Mouse (Mus musculus) kidney, adult 2 months (tissue): ENCODE results near the gene Zfp931. TPM values are rescaled to one million over a fixed set of nuclear protein-coding genes. Genes with fewer than 3 reads are reported as not detected.

Source experiments
- DNase-seq: peaks from one replicate; pipeline ENCODE4 v3.0.0; 2021
- H3K27ac ChIP-seq: fragments of 200-500 bp; 2 replicates; pipeline ENCODE4 v1.5.1; 2012; ENCODE audit warnings: low read depth, low read length, control low read depth, inconsistent platforms; ENCODE audit not compliant: insufficient read depth
- H3K27me3 ChIP-seq: fragments of 200-500 bp; replicated peaks from 2 replicates; pipeline ENCODE4 v1.6.1; 2012; ENCODE audit warnings: mild to moderate bottlenecking, moderate library complexity, low read length, inconsistent platforms; ENCODE audit not compliant: control insufficient read depth, insufficient read depth
- H3K36me3 ChIP-seq: fragments of 200-500 bp; 2 replicates; pipeline ENCODE4 v1.6.1; 2012; ENCODE audit warnings: mild to moderate bottlenecking, moderate library complexity, low read length, inconsistent platforms; ENCODE audit not compliant: control insufficient read depth, insufficient read depth
- H3K4me1 ChIP-seq: fragments of 200-500 bp; 2 replicates; pipeline ENCODE4 v1.6.1; 2011; ENCODE audit warnings: low read length; ENCODE audit not compliant: control insufficient read depth, insufficient read depth
- H3K4me3 ChIP-seq: fragments of 200-500 bp; 2 replicates; pipeline ENCODE4 v1.5.1; 2011; ENCODE audit warnings: mild to moderate bottlenecking, low read depth, low read length, control low read depth; ENCODE audit not compliant: insufficient read depth
- CTCF ChIP-seq: fragments of 200-500 bp; conservative IDR thresholded peaks from 2 replicates; pipeline ENCODE4 v1.5.1; 2011; ENCODE audit warnings: low read depth, mild to moderate bottlenecking, control low read depth, low read length, moderate library complexity, mixed read lengths; ENCODE audit not compliant: insufficient read depth, insufficient read length
- POLR2A ChIP-seq: fragments of 200-500 bp; IDR thresholded peaks from one replicate; pipeline ENCODE4 v1.6.1; 2011; ENCODE audit warnings: low read depth, low read length, control low read depth
- WGBS: fragments of 180-500 bp; shearing (Covaris S2); methylation state at CpG from one replicate; pipeline ENCODE4 v1.1.7; 2018; 5-methylcytosine and 5-hydroxymethylcytosine counted together
- polyA plus RNA-seq: library from polyadenylated mRNA; depleted of rRNA; stranded (reverse); fragments of >200 nt; gene quantifications from 2 replicates; pipeline ENCODE4 v1.2.3, GENCODE M21; 2012

Zfp931 gene
- polyA plus RNA-seq, 1 experiment, result 3.2 TPM

DNA sequence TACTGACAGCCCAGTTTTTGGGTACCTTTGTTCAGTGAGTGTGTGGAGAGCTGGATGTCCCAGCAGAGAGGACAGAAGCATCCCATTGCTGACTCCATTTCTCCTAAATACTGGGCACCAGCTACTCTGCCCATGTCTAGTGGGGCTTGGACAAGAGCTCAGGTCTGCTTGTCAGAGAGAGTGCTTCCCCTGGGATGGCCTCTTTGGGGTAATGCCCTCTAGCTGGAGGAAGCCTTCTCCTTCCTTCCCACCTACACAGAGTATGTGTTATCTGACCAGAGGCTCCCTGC is 42.0 kb upstream of the Zfp931 start:
- no peak for DNase-seq

DNA sequence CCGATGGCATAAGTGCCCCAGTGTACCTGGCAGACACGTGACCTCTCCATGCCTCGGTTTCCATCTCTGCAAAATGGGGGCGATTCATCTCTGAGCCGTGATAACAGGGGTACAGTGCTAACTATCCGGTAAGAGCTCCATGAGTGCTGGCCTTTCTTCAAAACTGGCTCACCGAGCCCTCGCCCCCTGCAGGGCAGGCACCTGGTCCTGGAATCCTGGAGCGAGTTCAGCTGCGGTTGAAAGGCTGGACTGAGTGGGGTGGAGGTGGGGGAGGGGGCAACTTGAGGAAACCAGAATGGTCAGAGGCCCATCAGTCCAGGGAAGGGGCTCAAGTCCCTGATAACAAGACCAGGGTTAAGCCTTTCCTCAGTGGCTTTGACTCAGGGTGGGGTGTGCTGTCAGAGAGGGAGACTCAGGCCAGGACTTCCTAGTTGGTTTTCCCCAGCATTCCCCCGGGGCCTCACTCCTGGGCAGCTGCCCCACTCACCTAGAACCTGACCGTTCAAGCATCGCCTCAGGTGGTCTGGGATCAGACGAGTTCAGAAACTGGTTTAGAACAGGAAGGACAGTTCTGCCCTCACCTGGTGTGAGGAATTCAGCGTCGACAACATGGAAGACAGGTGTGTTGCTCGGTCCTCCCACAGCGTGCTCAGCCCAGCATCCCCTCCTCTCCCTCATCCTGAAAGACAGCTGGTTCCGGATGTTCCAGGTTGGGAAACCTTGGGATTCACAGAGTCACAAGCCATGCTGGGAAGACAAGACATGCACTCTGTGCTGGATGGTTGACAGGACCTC is 41.5 kb upstream of the Zfp931 start:
- DNase-seq, result no peak
- Histone ChIP-seq H3K4me3 (no peak overlapping the region), H3K27ac (no peak overlapping the region), H3K27me3 (no peaks in the 10 kb centered on the region), H3K36me3 (no peaks in the 10 kb centered on the region), H3K4me1 (no peaks in the 10 kb centered on the region)
- 30% methylated on average over 19 of the region's 19 CpGs for WGBS
- TF ChIP-seq POLR2A, result no peak
- no peak for TF ChIP-seq CTCF

More for the DNA sequence above, 42.0 kb upstream of the Zfp931 start:
- Histone ChIP-seq H3K27ac (no peak overlapping the region), H3K36me3 (no peaks in the 10 kb centered on the region), H3K4me3 (no peak overlapping the region), H3K4me1 (no peaks in the 10 kb centered on the region), H3K27me3 (no peaks in the 10 kb centered on the region)
- no peak for TF ChIP-seq POLR2A
- no peak for TF ChIP-seq CTCF

DNA sequence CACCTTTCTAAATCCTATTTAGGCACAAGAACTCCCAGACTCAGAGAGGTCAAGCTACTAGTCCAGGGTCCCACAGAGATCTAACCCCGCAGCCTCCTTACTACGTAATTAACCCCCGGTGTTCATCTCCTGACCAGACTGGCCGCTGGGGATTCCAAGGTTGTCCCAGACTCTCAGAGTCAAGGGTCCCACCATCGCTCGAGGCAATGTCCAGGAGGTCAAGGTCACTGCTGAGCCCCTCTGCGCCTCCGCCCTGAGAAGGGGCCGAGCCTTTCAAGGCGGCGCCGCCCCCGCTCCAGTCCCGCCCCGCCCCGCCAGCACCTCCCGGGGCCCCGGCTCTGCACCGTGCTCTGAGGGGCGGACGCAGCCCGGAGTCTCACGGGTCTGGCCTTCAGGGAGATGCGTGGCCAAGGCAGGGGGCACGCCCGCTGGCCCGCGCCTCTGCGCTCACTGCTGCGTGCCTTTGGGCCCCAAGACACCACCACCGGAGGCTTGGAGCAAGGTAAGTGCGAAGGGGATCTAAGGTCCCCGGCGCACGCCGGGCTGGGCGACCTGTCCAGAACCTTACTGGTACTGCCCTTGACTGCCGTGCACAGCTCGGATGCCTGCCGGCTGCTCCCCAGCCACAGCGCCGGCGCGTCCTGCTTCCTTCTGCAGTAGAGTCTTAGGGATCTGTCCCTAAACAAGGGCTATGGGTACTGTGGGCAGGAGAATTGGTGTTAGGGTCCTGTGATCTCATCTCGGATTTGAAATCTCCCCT is 40.7 kb upstream of the Zfp931 start, which contains the start of gene Phactr3:
Gene Phactr3, plus strand, starts transcription at position 175 of the 760 bp plus-strand sequence.
- WGBS, result 1% methylated on average over 44 of the region's 45 CpGs
- no peak within 1 kb of the TSS for H3K4me3 ChIP-seq
- no peak for DNase-seq
- H3K4me1 ChIP-seq, result no peaks in the 10 kb centered on the region
- no peaks in the 10 kb centered on the region for H3K36me3 ChIP-seq
- no peak within 1 kb of the TSS for H3K27ac ChIP-seq
- H3K27me3 ChIP-seq, result no peaks in the 10 kb centered on the region
- TF ChIP-seq CTCF (no peak), POLR2A (no peak)

DNA sequence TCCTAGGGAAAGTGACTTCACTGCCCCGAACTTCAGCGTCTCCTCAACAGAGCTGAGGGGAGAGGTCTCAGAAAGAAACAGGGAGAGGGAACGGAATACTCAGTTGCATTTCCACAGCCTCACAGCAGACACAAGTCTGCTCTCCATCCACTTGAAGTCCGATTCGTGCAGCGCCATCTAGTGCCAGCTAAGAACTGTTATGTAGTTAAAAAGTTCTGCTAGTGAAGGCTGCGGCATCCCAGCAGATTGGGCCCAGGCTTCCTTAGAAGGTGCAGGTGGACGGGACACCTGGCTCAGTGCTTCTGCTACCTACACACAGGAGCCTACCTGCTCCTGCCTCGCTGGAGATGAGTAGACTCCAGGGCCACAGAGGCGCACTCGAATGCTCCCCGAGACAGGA is 39.7 kb upstream of the Zfp931 start:
- 24% methylated on average over 12 of the region's 12 CpGs for WGBS

DNA sequence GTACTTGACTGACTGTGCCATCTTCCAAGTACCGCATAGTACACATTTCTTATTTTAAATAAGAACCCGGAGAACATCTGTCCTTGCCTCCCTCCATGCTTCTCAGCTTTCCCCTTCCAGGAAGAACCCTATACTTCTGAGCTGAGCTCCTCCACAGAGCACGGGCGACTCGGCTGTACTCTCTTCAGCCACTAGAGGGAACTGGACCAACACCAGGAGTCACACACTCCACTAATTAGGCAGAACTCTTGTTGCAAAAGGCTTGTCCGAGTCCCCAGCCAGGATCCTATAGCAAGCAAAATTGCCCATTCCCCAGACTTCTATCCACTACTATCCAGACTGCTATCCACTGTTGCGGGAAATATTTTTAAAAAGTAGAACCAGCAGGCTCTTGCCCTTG is 23.7 kb upstream of the Zfp931 start:
- DNase-seq, result peak; percentile 46
- Histone ChIP-seq H3K36me3 (no peaks in the 10 kb centered on the region), H3K4me1 (no peaks in the 10 kb centered on the region), H3K27me3 (no peaks in the 10 kb centered on the region), H3K4me3 (no peak overlapping the region), H3K27ac (no peak overlapping the region)
- TF ChIP-seq POLR2A, result no peak
- peak; percentile 62 for TF ChIP-seq CTCF
- WGBS, result 9% methylated on average over 7 of the region's 7 CpGs

More for the DNA sequence above, 39.7 kb upstream of the Zfp931 start:
- no peaks in the 10 kb centered on the region for H3K4me1 ChIP-seq
- DNase-seq, result peak; percentile 21
- TF ChIP-seq CTCF (peak; percentile 69), POLR2A (no peak)
- no peak overlapping the region for H3K4me3 ChIP-seq
- no peaks in the 10 kb centered on the region for H3K36me3 ChIP-seq
- H3K27ac ChIP-seq, result no peak overlapping the region
- H3K27me3 ChIP-seq, result no peaks in the 10 kb centered on the region

DNA sequence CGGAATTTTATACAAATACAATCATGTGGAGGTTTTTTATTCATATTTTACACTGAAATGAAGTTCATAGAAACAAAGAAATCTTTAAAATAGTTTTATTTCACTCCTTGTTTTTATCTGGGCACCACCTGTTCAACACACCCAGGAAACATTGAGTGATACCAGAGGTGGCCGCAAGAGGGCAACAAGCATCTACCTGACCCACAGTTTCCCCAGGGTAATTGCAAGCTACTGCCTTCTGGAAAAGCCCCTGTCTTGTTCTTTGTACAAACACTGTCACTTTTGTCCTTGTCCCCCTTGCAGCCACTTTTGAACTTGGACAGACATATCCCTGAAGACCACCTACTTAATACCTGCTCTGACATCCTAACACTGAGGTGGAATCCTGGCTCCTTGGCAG is 19.7 kb upstream of the Zfp931 start:
- H3K4me1 ChIP-seq, result no peaks in the 10 kb centered on the region
- no peaks in the 10 kb centered on the region; the same call in 1 of the 2 replicates for H3K27me3 ChIP-seq
- DNase-seq, result peak; percentile 59
- no peaks in the 10 kb centered on the region for H3K36me3 ChIP-seq
- WGBS, result 11% methylated on average over 2 of the region's 2 CpGs
- TF ChIP-seq CTCF (peak; percentile 69), POLR2A (no peak)
- H3K4me3 ChIP-seq, result no peak overlapping the region
- no peak overlapping the region for H3K27ac ChIP-seq

DNA sequence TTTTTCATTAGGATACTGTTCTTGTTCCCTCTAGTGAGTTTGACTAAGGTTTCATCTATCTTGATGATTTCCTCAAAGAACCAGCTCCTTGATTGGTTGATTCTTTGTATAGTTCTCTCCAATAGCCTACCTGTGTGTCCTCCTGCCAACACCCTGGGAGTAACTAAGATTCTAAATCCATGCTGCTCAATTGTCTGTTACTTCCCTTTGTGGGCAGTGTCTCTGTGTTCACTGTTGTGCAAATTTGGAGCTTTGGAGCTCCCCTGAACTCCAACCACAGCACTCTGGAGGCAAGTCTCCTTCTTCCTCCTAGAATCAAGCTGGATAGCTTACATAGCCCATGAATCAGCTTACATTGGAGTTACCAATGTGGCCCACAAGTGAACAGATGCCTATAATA is 11.3 kb upstream of the Zfp931 start:
- Histone ChIP-seq H3K27me3 (no peaks in the 10 kb centered on the region; the same call in 1 of the 2 replicates), H3K36me3 (no peaks in the 10 kb centered on the region), H3K27ac (no peak overlapping the region), H3K4me3 (no peak overlapping the region), H3K4me1 (no peaks in the 10 kb centered on the region)
- no peak for DNase-seq
- TF ChIP-seq POLR2A (no peak), CTCF (no peak)
